Mouse (Mus musculus): ENCODE measurements around the gene Dpy19l1. TPM values are rescaled to one million over a fixed set of nuclear protein-coding genes. Genes with fewer than 3 reads are reported as not detected.

Dpy19l1 gene
- polyA plus RNA-seq, 1 experiment from 2014 or later, result 16.4 TPM

- Histone ChIP-seq H3K9ac (no peak overlapping the region), H3K4me3 (replicated peaks) (no peak overlapping the region), H3K4me1 (no peaks in the 10 kb centered on the region), H3K9me3 (no peaks in the 10 kb centered on the region), H3K27me3 (replicated peaks) (no peaks in the 10 kb centered on the region), H3K27ac (no peak overlapping the region), H3K36me3 (no peaks in the 10 kb centered on the region), H3K4me2 (no peak overlapping the region)
- no peak for ATAC-seq (ENCODE audit: insufficient read depth, low FRiP score, low read depth)
- 95% methylated on average over 1 of the region's 1 CpGs for WGBS
Observed at GRCm38 (mm10) chr9:24466649-24467048, 36.3 kb downstream of the Dpy19l1 start.

GRCm38 (mm10) chr9:24461379-24461961 lies 41.5 kb downstream of the Dpy19l1 start:
- ATAC-seq (ENCODE audit: insufficient read depth, low FRiP score, low read depth), result no peak
- no peak overlapping the region for H3K4me3 ChIP-seq (replicated peaks)
- H3K27ac ChIP-seq, result no peak overlapping the region
- no peaks in the 10 kb centered on the region for H3K4me1 ChIP-seq
- H3K9ac ChIP-seq, result no peak overlapping the region
- H3K36me3 ChIP-seq, result no peaks in the 10 kb centered on the region
- H3K9me3 ChIP-seq, result no peaks in the 10 kb centered on the region
- H3K4me2 ChIP-seq, result no peak overlapping the region
- WGBS, result 87% methylated on average over 9 of the region's 9 CpGs
- no peaks in the 10 kb centered on the region for H3K27me3 ChIP-seq (replicated peaks)

GRCm38 (mm10) chr9:24453833-24454232 lies 49.1 kb downstream of the Dpy19l1 start:
- Histone ChIP-seq H3K36me3 (no peaks in the 10 kb centered on the region), H3K27ac (no peak overlapping the region), H3K4me2 (no peak overlapping the region), H3K9ac (no peak overlapping the region), H3K4me1 (no peaks in the 10 kb centered on the region), H3K27me3 (replicated peaks) (no peaks in the 10 kb centered on the region), H3K4me3 (replicated peaks) (no peak overlapping the region), H3K9me3 (no peaks in the 10 kb centered on the region)
- no peak for ATAC-seq (ENCODE audit: insufficient read depth, low FRiP score, low read depth)
- WGBS, result 81% methylated on average over 12 of the region's 12 CpGs

GRCm38 (mm10) chr9:24450976-24451375 lies 52.0 kb downstream of the Dpy19l1 start:
- Histone ChIP-seq H3K27ac (no peak overlapping the region), H3K9me3 (no peaks in the 10 kb centered on the region), H3K36me3 (no peaks in the 10 kb centered on the region), H3K4me1 (no peaks in the 10 kb centered on the region), H3K4me2 (no peak overlapping the region), H3K27me3 (replicated peaks) (no peaks in the 10 kb centered on the region), H3K4me3 (replicated peaks) (no peak overlapping the region), H3K9ac (no peak overlapping the region)
- ATAC-seq (ENCODE audit: insufficient read depth, low FRiP score, low read depth), result no peak
- WGBS, result 77% methylated on average over 3 of the region's 3 CpGs

- Histone ChIP-seq H3K9me3 (no peaks in the 10 kb centered on the region), H3K36me3 (no peaks in the 10 kb centered on the region), H3K27ac (no peak overlapping the region), H3K27me3 (replicated peaks) (no peaks in the 10 kb centered on the region), H3K9ac (no peak overlapping the region), H3K4me1 (no peaks in the 10 kb centered on the region), H3K4me2 (no peak overlapping the region), H3K4me3 (replicated peaks) (no peak overlapping the region)
- 68% methylated on average over 7 of the region's 7 CpGs for WGBS
- no peak for ATAC-seq (ENCODE audit: insufficient read depth, low FRiP score, low read depth)
Observed at GRCm38 (mm10) chr9:24450524-24450923, 52.4 kb downstream of the Dpy19l1 start.

- Histone ChIP-seq H3K9ac (no peak overlapping the region), H3K4me3 (replicated peaks) (no peak overlapping the region), H3K27ac (no peak overlapping the region), H3K4me1 (no peaks in the 10 kb centered on the region), H3K4me2 (no peak overlapping the region), H3K27me3 (replicated peaks) (no peaks in the 10 kb centered on the region), H3K9me3 (no peaks in the 10 kb centered on the region), H3K36me3 (no peaks in the 10 kb centered on the region)
- ATAC-seq (ENCODE audit: insufficient read depth, low FRiP score, low read depth), result no peak
- 83% methylated on average over 2 of the region's 2 CpGs for WGBS
Observed at GRCm38 (mm10) chr9:24434901-24435300, 68.0 kb downstream of the Dpy19l1 start.

GRCm38 (mm10) chr9:24429721-24430120 lies 73.2 kb downstream of the Dpy19l1 start:
- ATAC-seq (ENCODE audit: insufficient read depth, low FRiP score, low read depth), result no peak
- Histone ChIP-seq H3K9me3 (no peaks in the 10 kb centered on the region), H3K27me3 (replicated peaks) (no peaks in the 10 kb centered on the region), H3K4me3 (replicated peaks) (no peak overlapping the region), H3K4me2 (no peak overlapping the region), H3K36me3 (no peaks in the 10 kb centered on the region), H3K9ac (no peak overlapping the region), H3K4me1 (no peaks in the 10 kb centered on the region), H3K27ac (no peak overlapping the region)

- Histone ChIP-seq H3K4me2 (no peak overlapping the region), H3K4me3 (replicated peaks) (no peak overlapping the region), H3K36me3 (no peaks in the 10 kb centered on the region), H3K27ac (no peak overlapping the region), H3K27me3 (replicated peaks) (no peaks in the 10 kb centered on the region), H3K9me3 (no peaks in the 10 kb centered on the region), H3K4me1 (no peaks in the 10 kb centered on the region), H3K9ac (no peak overlapping the region)
- WGBS, result 91% methylated on average over 1 of the region's 1 CpGs
- no peak for ATAC-seq (ENCODE audit: insufficient read depth, low FRiP score, low read depth)
Observed at GRCm38 (mm10) chr9:24425679-24426078, 77.3 kb downstream of the Dpy19l1 start.

GRCm38 (mm10) chr9:24423241-24423640 lies 79.7 kb downstream of the Dpy19l1 start:
- WGBS, result 93% methylated on average over 8 of the region's 8 CpGs
- Histone ChIP-seq H3K27me3 (replicated peaks) (no peaks in the 10 kb centered on the region), H3K4me1 (no peaks in the 10 kb centered on the region), H3K27ac (no peak overlapping the region), H3K4me2 (no peak overlapping the region), H3K4me3 (replicated peaks) (no peak overlapping the region), H3K9me3 (no peaks in the 10 kb centered on the region), H3K9ac (no peak overlapping the region), H3K36me3 (no peaks in the 10 kb centered on the region)
- ATAC-seq (ENCODE audit: insufficient read depth, low FRiP score, low read depth), result no peak

- Histone ChIP-seq H3K9ac (no peak overlapping the region), H3K9me3 (no peaks in the 10 kb centered on the region), H3K27ac (no peak overlapping the region), H3K4me2 (no peak overlapping the region), H3K4me3 (replicated peaks) (no peak overlapping the region), H3K36me3 (no peaks in the 10 kb centered on the region), H3K4me1 (no peaks in the 10 kb centered on the region), H3K27me3 (replicated peaks) (no peaks in the 10 kb centered on the region)
- 71% methylated on average over 1 of the region's 1 CpGs for WGBS
- ATAC-seq (ENCODE audit: insufficient read depth, low FRiP score, low read depth), result no peak
Observed at GRCm38 (mm10) chr9:24421888-24422287, 81.1 kb downstream of the Dpy19l1 start.

GRCm38 (mm10) chr9:24421221-24421620 lies 81.7 kb downstream of the Dpy19l1 start:
- H3K4me3 ChIP-seq (replicated peaks), result no peak overlapping the region
- 73% methylated on average over 3 of the region's 3 CpGs for WGBS
- no peak overlapping the region for H3K27ac ChIP-seq
- no peak overlapping the region for H3K9ac ChIP-seq
- H3K4me2 ChIP-seq, result no peak overlapping the region
- H3K4me1 ChIP-seq, result no peaks in the 10 kb centered on the region
- no peak for ATAC-seq (ENCODE audit: insufficient read depth, low FRiP score, low read depth)
- H3K36me3 ChIP-seq, result no peaks in the 10 kb centered on the region
- H3K9me3 ChIP-seq, result no peaks in the 10 kb centered on the region
- H3K27me3 ChIP-seq (replicated peaks), result no peaks in the 10 kb centered on the region

GRCm38 (mm10) chr9:24420144-24420543 lies 82.8 kb downstream of the Dpy19l1 start:
- Histone ChIP-seq H3K9me3 (no peaks in the 10 kb centered on the region), H3K4me2 (no peak overlapping the region), H3K27ac (no peak overlapping the region), H3K36me3 (no peaks in the 10 kb centered on the region), H3K9ac (no peak overlapping the region), H3K4me1 (no peaks in the 10 kb centered on the region), H3K4me3 (replicated peaks) (no peak overlapping the region), H3K27me3 (replicated peaks) (no peaks in the 10 kb centered on the region)
- ATAC-seq (ENCODE audit: insufficient read depth, low FRiP score, low read depth), result no peak
- WGBS, result 95% methylated on average over 4 of the region's 4 CpGs

- Histone ChIP-seq H3K36me3 (no peaks in the 10 kb centered on the region), H3K4me3 (replicated peaks) (no peak overlapping the region), H3K27me3 (replicated peaks) (no peaks in the 10 kb centered on the region), H3K9ac (no peak overlapping the region), H3K4me1 (no peaks in the 10 kb centered on the region), H3K9me3 (no peaks in the 10 kb centered on the region), H3K4me2 (no peak overlapping the region), H3K27ac (no peak overlapping the region)
- 86% methylated on average over 5 of the region's 5 CpGs for WGBS
- ATAC-seq (ENCODE audit: insufficient read depth, low FRiP score, low read depth), result no peak
Observed at GRCm38 (mm10) chr9:24418281-24418680, 84.7 kb downstream of the Dpy19l1 start.

All from stomach, embryonic 15.5 days (tissue).